Mouse (Mus musculus) erythroblast, embryonic 14.5 days (primary cell): Measurements from ENCODE around the gene Ccdc124.

Experiments
- GATA1 ChIP-seq: IDR thresholded peaks from 2 replicates; pipeline ENCODE4 v1.6.1; 2012; ENCODE audit warnings: low read length, inconsistent platforms, mixed read lengths
- TAL1 ChIP-seq: IDR thresholded peaks from 3 replicates; pipeline ENCODE4 v1.6.1; 2012; ENCODE audit warnings: low read length, inconsistent platforms, mixed read lengths

- TF ChIP-seq TAL1: no peak
- TF ChIP-seq GATA1: no peak
These were observed 52.3 kb downstream of the Ccdc124 start for GRCm38 (mm10) chr8:70821399-70821962.
